Mouse (Mus musculus) retina, embryonic 14.5 days (tissue): Measurements from ENCODE around the gene Srgap2.

Experiments
- DNase-seq: peaks from one replicate; pipeline ENCODE4 v3.0.0-alpha.2; 2015; ENCODE audit warnings: low spot score

Gene Srgap2

DNA sequence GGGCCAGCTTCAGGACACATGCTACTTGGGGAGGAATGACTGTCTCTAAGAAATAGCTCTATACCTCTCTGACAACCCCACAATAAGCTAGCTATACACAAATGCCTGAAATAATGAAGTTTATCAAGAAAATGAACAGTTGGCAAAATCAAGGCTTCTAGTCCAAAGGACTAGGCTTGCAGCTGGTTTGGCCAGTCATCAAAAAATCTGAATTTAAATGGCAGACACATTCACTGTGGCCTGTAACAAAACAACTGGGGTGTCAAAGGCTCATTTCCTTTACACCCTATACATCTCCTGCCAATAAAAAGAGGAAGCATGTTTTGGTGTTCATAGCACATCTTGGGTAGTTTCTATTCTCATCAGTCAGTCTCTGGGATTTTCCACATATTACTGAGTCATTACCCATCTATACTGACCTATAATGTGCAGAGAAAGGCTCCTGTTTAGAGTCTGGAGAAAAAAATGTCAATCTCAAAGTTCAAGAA, 53.5 kb downstream of the Srgap2 start:
- DNase-seq = no peak

DNA sequence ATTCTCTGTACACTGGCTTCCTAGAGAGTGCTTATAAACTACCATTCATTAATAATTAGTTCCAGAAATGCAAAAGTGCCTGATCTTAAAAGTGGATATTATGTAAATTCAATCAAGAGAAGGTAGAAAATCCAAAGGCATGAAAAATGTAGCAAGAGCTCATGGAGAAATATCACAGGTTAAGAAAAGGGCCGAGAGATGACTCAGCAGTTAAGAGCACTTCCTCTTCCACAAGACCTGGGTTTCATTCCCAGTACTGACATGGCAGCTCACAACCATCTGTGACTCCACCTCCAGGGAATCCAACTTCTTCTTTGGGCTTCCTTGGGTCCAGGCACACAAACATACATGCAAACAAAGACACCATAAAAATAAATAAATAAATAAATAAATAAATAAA, 56.6 kb downstream of the Srgap2 start:
- no peak for DNase-seq

DNA sequence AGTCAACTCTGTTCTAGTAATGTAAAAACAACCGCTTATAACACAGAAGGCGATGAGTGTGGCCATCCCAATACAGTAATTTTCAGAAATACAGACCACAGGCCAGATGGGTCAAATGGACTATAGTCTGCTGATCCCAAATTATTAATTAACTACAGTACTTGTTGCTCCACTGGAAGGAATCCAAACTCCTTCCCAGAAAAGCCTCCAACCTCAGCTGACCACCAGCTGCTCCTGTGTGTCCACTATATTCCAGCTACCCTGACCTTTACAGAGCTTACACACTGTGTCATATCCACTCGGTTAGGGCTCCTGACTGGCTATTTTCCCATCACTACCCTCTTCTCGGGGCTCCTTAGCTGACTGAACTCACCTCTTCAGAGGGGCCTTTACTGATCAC, 61.3 kb downstream of the Srgap2 start:
- DNase-seq = no peak

DNA sequence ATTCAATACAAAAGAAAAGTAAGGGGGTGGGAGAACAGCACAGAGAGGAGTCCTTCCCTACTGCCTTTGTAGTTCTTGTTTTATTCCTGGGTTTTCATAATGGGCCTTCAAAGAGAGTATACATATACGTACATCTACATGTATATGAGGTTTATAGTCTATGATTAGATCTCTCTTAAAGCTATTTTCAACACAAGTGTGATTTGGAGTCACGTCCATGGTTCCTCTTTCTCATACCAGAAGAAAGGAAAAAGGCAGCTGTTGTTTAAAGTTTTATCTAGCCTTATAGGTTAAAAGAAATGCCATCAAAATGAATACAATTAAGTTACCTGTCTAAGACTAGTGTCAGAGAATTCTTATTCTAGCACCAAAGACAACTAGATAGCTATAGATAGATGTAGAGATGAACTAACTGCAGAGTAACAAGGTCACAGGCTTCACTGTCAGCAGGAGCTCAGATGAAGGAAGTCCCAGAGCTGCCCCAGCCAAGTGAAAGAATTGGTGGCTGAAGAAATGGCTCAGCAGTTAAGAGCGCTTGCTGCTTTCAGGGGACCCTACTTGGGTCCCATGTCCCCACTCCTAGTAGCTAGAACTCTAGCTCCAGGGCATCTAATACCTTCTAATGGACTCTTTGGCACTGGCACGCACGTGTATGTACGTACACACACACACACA, 63.1 kb downstream of the Srgap2 start:
- DNase-seq = no peak

DNA sequence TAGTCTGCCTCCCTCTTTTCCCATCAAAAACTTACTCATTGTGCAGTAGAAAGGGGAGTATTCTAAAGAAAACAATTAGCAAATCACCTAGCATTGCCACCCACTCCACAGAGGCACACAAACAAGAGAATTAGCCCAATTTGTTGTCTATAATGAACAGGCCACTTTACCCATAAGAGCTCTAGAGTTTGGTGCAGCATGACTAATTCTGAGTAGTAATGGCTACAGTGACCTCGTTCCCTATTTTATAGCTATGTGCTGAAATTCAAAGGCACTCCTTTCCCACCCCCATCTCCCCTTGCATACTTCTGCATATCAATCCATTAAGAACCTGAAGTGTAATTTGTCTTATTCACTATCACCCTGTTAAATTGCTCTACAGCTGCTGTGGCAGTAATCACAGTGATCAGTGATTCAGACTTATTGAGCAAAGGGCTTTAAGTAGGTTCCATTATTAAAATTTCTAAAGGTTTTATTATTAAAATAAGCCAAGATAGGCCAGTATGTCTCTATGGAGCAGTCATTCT, 64.5 kb downstream of the Srgap2 start:
- DNase-seq = no peak

DNA sequence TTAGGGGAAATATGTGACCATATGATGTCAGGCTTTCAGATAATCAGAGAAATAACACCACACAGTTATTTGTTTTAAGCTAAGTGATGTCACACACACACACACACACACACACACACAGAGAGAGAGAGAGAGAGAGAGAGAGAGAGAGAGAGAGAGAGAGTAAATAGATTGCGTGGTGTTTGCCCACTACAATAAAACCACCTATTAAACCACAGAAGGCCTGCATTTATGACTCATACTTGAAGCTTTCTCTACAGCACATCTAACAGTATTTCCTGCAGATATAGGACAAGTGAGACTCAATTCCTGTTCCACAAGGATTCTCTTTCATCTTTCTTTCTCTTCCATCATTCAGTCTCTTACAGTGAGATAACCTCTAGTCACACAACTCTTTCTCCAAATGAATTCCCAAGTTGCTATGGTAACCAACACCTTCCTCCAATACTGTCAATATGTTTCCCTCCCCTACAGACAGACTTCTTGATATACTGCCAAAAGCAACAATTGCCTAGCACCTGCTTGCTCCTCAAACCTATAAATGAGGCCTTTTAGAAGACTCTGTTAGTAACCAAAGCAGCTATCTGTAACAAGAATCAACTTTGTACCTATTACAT, 66.1 kb downstream of the Srgap2 start:
- no peak for DNase-seq

DNA sequence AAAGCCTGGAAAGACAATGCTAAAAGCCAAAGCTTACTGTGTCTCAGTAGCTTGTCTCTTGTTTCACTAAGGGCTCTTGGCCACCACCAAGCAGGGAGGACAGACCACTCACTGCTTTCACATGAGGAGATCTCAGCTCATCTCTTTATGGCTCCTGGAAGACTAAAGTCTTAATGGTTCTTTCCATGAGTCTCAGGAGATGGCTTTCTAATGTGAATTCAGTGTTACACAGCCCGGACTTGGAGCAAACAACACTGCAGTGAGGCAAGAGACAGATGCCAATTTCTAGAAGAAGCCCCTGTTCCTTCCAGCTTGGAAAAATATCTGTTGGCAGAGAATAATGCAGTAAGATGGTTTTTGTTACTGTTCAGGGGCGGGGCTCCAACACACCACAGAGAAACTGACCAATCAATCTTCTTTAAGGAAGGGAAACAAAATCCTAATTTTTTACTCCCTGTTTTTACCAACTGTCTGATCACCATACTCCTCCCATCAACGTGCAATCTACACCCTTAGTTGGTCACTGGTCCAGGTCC, 71.7 kb downstream of the Srgap2 start:
- no peak for DNase-seq

DNA sequence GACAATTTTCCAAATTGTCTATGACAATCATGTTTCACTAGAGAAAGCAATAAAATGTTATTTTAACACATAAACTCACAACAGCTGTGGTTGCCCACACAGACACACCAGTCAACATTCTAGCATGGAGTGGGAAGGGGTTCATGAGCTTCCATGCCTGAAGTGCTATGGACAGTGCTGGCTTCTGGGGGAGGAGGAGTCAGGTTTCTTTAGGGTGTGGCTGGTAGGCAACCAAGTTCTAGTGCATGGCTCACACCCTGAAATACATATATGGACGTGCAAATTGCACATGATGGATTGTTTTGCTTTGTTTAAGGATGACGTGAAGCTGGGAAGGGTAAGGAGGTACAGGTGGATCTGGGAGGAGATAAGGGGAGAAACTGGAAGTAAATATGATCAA, 72.8 kb downstream of the Srgap2 start:
- DNase-seq = no peak

DNA sequence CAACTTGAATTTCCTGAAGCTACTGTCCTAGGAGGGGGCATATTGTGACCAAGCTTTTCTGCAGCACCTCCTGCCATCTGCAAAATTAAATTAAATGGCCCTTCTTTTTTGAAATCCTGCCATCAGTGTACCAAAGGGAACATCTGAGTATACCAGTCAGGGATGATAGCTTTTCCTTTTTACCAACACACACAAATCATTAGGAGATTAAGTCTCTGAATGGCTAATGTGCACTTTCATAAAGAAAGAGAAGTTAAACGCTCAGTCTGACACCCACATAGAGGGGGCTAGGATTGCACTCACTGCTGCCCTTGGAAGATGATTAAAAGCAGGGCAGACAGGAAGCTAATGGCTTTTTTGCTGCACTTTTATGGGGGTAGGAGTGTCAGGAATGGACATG, 73.8 kb downstream of the Srgap2 start:
- no peak for DNase-seq

DNA sequence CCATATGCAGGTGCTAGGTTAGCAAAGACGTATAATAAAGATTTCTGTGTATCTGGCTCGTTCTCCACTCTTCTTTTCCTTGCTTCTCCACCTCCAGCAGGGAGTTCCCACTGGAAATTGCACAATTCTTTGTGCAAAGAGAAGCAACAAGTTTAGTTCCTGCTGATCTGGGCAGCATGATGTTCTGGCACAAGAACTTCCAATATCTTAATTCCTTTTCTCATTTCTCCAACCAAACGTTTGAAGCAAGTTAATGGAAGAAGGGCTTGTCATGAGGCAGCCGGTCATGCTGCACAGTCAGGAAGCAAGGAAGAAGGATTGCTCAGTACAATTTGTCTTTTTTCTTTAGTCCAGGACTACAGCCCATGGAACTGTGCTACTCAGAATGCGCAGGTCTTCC, 78.8 kb downstream of the Srgap2 start:
- no peak for DNase-seq

DNA sequence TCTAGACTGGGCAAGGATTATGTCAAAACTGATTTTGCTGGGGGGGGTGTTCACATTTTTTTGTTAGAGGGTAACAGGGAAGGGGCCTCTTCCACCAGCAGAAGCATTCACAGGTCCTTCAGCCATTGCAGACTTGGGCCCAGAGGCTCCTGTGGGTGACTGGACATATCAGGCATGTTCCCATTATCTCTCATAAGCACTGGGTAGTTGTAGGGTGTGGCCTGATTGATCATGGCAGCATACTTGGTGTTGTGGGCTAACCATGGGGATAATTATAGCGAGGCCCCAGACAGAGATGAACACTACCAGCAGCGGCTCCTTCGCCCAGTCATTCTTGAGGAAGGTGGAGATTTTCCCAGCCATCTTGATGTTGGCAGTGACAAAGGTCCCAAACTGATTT, 79.8 kb downstream of the Srgap2 start:
- no peak for DNase-seq

DNA sequence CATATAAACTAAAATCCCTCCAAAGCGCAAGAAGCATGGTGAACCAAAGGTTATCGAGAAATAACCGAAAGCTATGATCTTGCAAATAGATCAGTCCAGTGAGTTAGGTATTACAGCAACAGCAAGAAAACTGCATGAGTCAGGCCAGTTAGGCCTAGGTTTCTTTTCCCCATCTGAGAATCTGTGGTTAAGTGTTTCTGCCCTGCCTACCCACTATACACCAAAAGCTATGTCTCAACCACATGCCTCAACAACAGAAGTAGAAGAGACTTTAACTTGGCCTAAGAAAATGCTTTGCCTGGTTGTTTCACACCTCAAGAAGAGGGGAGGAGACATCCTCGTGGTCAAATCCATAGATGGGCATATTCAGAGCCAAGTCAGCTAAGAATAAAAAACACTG, 80.6 kb downstream of the Srgap2 start:
- no peak for DNase-seq

DNA sequence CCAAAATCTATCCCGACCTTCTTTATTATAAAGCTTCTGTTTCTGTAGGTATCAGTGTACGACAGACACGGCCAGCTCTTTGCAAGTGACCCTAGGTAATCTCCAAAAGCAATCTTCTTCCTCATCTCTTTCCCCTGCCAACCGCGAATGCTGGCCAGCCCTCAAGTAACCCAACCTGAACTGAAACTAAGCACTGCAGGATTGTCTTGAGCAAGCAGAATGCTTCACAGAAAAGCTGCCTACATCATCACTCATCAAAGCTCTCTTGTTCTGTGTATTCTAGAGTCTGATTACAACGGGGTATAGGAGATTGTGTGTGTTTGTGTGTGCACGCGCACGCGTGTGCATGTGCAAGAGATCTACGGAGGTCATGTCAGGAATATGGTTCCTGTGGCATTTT, 88.6 kb downstream of the Srgap2 start:
- DNase-seq = no peak

DNA sequence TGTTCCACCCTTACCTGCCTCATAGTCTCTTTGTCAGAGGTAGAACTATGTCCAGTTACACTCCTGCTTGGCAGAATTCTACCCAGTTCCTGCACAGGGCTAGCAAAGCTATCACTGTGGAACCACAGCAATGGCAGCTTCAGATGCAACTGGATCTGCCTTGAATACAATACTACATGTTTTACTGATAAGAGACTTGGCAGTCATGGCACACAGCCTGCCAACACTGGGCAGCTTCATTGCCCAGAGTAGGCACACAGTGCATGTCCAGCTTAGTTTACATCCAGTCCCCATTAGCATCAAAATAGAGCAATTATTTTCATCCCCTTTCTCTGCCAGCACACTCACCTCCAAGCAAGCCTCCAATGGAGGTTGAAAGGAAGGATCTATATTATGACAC, 89.2 kb downstream of the Srgap2 start:
- DNase-seq = no peak

DNA sequence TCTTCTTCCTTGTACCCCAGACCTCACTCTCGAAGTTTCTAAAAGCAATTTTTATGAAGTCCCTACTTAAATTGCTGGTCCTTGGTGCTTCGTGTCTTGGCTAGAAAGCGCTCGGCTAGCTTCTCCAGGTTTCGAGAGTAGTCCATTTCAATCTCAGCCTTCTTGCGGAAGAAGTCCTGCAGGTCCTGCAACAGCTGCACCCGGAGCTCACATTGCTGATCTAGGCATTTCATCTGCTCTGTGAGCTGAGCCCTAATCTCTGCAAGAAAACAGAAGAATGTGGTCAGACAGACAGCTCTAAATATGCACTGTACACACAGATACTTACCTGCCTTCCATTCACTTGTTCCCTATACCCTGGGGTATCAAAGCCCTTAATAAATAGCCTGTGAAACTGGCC, 90.5 kb downstream of the Srgap2 start:
- no peak for DNase-seq

DNA sequence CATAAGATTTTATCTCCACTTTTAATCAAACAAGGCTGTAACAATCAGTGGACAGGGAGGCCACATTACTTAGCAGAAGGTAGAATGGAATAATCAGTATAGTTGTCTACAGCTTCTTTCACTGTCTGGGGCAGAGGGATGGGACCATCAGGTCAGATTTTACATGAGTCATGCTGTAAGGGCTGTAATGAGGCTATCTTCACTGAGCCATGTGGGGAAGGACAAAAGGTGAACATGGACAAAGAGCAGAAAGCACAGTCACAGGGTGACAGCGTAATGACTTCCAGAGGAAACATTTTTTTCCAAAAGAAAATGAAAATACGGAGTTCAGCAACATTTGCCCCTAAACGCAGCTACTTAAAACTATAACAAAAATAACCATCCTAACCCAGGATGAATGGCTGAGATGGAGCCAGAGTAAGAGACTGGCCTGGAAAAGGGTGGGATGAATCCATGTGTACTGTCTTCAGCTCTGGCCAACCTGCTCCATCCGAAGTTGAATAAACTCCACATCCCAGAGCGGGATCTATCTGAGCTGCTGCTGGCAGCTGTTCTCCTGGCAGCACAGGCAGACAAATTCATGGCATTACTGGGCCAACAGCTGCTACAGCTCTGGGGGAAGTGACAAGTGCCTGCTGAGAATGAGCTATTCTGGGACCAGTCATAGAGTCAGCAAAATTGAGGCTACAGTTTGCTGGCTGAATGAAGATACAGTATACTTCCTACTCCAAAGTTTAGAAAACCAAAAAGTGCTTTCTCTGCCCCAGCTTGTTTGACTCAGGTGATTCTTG, 95.5 kb downstream of the Srgap2 start:
- peak; percentile 45 for DNase-seq

DNA sequence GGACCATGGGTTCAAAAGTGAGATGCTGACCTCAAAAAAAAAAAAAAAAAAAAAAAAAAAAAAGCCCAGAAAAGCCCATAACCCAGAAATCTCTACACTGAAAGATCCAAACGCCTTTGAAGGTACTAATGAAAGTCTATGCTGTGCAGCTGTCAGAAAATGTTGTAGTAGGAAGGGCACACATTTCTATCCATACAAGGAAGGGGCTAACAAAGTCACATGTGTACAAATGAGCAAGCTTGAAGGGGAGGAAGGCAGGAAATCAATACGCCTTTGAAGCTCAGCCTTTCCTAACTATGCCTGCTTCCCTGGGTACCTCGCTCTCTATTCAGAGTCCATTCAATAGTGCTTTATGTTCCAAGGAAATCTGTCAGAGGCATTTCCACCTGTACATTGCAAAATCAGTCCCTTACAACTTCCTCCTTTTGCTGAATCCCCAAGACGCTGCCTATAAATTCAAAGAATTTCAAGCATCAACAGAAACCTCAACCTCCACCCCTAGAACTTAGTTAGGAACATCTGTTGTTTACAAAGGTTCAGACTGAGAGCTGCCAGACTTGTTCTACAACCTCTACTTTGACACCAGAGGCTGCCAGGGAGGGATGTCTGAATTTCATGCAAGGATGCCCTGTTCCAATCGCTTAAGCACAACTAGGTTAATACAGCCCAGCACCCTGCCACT, 99.9 kb downstream of the Srgap2 start:
- DNase-seq = peak; percentile 28

DNA sequence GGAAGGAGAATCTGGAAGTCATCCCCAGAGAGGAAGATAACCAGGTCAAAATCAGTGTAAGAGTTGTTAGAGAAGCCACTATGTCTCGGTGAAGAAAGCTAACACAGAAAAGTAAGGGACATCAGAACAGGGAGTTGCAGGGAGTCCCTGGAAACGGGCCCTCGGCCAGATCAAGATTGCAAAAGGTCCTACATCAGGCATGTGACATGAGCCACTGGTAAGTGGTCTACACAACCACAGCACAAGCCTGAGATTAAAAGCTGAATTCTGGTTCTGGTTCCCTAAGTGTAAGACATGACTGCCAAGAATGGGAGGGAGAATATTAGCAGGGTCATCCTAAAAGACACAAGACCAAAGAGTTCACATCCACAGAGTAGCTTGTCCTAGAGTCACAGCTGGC, 104.1 kb downstream of the Srgap2 start:
- no peak for DNase-seq

DNA sequence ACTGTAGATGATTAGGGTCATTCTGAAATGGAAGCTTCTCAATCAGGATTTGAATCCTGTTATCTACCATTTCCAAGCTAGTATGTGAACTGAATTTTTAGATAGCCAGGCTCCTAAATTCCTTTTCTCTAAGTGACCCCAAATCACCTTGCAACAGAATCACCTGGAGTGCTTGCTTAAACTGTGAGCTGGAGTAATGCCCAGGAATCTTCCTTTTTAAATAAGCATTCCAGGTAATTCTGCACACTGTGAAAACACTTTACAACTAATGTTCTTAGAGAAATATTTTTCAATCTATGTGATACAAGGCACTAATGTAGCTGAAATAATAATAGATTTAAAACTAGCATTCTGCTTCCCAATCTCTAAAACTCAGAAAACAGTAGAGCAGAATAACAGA, 106.0 kb downstream of the Srgap2 start:
- DNase-seq = no peak

DNA sequence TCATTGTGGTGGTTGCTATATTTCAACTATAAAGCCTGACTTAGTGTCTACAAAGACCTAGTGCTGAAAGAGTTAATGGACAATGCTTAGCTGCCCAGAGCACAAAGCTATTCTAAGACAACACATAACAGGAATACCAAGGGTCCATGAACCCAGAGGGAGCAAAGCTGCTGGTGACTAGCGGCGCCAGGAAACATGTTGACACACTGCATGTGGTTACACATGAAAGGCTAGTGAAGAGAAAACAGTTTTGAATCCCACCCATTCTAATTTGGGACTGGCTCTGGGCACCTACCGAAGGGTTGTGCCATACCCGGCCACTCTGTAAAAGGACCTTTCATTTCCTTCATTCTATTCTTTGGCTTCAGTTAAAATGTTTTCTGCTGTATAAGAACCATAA, 106.5 kb downstream of the Srgap2 start:
- DNase-seq = no peak

DNA sequence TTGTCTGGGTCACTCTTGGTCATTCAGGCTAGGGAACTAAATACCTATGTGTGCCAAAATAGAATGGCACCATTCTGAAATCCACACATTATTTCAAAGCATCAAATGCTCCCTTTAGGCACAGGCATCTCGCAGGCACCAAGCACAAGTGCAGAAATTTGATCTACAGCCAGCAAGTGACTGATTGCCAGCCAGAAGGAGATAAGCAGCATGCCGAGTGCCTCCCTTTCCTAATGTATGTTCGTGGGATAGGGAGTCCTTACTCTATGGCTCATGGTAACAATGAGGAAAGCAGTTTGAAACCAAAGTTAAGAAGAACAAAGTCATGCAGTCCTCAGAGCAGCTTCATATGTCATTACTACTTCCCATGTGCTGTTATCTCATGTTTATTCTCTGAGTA, 107.8 kb downstream of the Srgap2 start:
- DNase-seq = no peak
